Mouse (Mus musculus) limb, embryonic 13.5 days (tissue): ENCODE results near the gene D3Ertd254e. TPM values are rescaled to one million over a fixed set of nuclear protein-coding genes. Genes with fewer than 3 reads are reported as not detected.

Source experiments
- polyA plus RNA-seq: library from polyadenylated mRNA; unstranded; fragments of >200 nt; fragmentation: Nextera tagmentation; extraction: Ambion mirVana; gene quantifications from 2 replicates; pipeline ENCODE4 v1.2.1, GENCODE M21; 2015

The D3Ertd254e gene
- polyA plus RNA-seq, 1 experiment from 2014 or later: 10.3 TPM

Other genes with a start within 250 kb of the D3Ertd254e start
- 112 and 114 TPM in 2 replicates for gene Dcun1d1, start 213.6 kb upstream of the D3Ertd254e start, polyA plus RNA-seq
- gene Mccc1, start 150.3 kb upstream of the D3Ertd254e start, polyA plus RNA-seq: 38.8 and 39.4 TPM in 2 replicates
- 0.03 TPM in 1 of 2 replicates, not detected in the other for gene Ccdc144b, start 97.5 kb upstream of the D3Ertd254e start, polyA plus RNA-seq
- gene Acad9, start 85.0 kb upstream of the D3Ertd254e start, polyA plus RNA-seq: 95.3 and 96.2 TPM in 2 replicates
- gene Qrfpr, start 71.3 kb downstream of the D3Ertd254e start, polyA plus RNA-seq: 0.39 and 0.61 TPM in 2 replicates